Mouse (Mus musculus): ENCODE results near the gene Gcn1l1.

- TF ChIP-seq CTCF (IDR thresholded peaks at IDR 0.05; ENCODE audit: control insufficient read depth, insufficient read depth, insufficient replicate concordance, low read depth, low read length) (no peak), POLR2A (IDR thresholded peaks at IDR 0.05; ENCODE audit: control insufficient read depth, low read depth, low read length) (no peak)
These were observed 67.3 kb downstream of the Gcn1l1 start for GRCm38 (mm10) chr5:115632358-115632714.

Measured in testis, adult 2 months (tissue).